Comparison of ENCODE assay signal across 14 mouse cellular contexts in genomic region chr4:156100501-156100900, GRCm38 (mm10). TPM values are rescaled to one million over a fixed set of nuclear protein-coding genes. Genes with fewer than 3 reads are reported as not detected.
"Had no signal": no experiment of that assay in that cellular context is flagged by ENCODE, and none has a peak within 500 bp of the region (broad histone marks: within the 10 kb centered on the region; RNA-seq: fewer than 3 reads in every experiment).

No protein-coding gene starts in this region.

- H3K36me3 ChIP-seq: limb, embryonic 15.5 days; midbrain, embryonic 12.5 days had no signal

- H3K4me3 ChIP-seq: limb, embryonic 15.5 days; midbrain, embryonic 12.5 days had no signal

- H3K27ac ChIP-seq: limb, embryonic 15.5 days; midbrain, embryonic 12.5 days had no signal

- H3K4me1 ChIP-seq: limb, embryonic 15.5 days; midbrain, embryonic 12.5 days had no signal

- DNase-seq: kidney, adult 8-10 months; kidney, postnatal 25 days; layer of hippocampus, adult 9-11 months; layer of hippocampus, postnatal 36 days; lung, adult 18-20 months; right cerebral cortex, postnatal 25 days had no signal

- H3K9me3 ChIP-seq: limb, embryonic 15.5 days; midbrain, embryonic 12.5 days had no signal

- H3K27me3 ChIP-seq: limb, embryonic 15.5 days; midbrain, embryonic 12.5 days had no signal

- H3K4me2 ChIP-seq: limb, embryonic 15.5 days; midbrain, embryonic 12.5 days had no signal

- ATAC-seq: hindbrain, embryonic 16.5 days; inflammation-experienced regulatory T-cells, adult 6 months; midbrain, embryonic 16.5 days had no signal

- H3K9ac ChIP-seq: limb, embryonic 15.5 days; midbrain, embryonic 12.5 days had no signal

RNA-seq across cellular contexts. Expression of gene Rnf223, which starts 29.8 kb away (rescaled TPM):
- polyA plus RNA-seq: inflammation-experienced regulatory T-cells, adult 6 months had no signal

RNA-seq across cellular contexts. Expression of gene Ttll10, which starts 41.3 kb away (rescaled TPM):
- total RNA-seq: left cerebral cortex, postnatal 25 days; megakaryocyte-erythroid progenitor cell, adult 5-6 weeks had no signal
- polyA plus RNA-seq: hindbrain, embryonic 16.5 days; midbrain, embryonic 12.5 days; midbrain, embryonic 16.5 days; neural tube, embryonic 14.5 days had no signal
